Mouse (Mus musculus) kidney, postnatal 0 days (tissue): Measurements from ENCODE around the gene Rnf217. TPM values are rescaled to one million over a fixed set of nuclear protein-coding genes. Genes with fewer than 3 reads are reported as not detected.

Source experiments
- ATAC-seq: fragments of 200-750 bp; cut with Nextera tagmentation; replicated peaks from 2 replicates; pipeline ENCODE4 v1.8.0; 2017; ENCODE audit warnings: low read depth, moderate number of reproducible peaks, moderate TSS enrichment, moderate library complexity; ENCODE audit not compliant: low FRiP score
- DNase-seq: peaks from one replicate; pipeline ENCODE4 v3.0.0-alpha.2; 2016; ENCODE audit warnings: low spot score
- H3K27ac ChIP-seq: fragments of 300-500 bp; sonication (generic); 2 replicates; pipeline ENCODE4 v1.5.1; 2014; ENCODE audit warnings: mild to moderate bottlenecking
- H3K27me3 ChIP-seq: fragments of 300-500 bp; sonication (generic); 2 replicates; pipeline ENCODE4 v1.6.1; 2014; ENCODE audit warnings: low read length, mixed read lengths; ENCODE audit not compliant: insufficient read depth
- H3K36me3 ChIP-seq: fragments of 300-500 bp; sonication (generic); 2 replicates; pipeline ENCODE4 v1.6.1; 2014; ENCODE audit warnings: low read length, mixed read lengths; ENCODE audit not compliant: insufficient read depth
- H3K4me1 ChIP-seq: fragments of 300-500 bp; sonication (generic); replicated peaks from 2 replicates; pipeline ENCODE4 v1.6.1; 2014; ENCODE audit warnings: antibody characterized with exemption, low read length, mixed read lengths; ENCODE audit not compliant: insufficient read depth
- H3K4me2 ChIP-seq: fragments of 300-500 bp; sonication (generic); 2 replicates; pipeline ENCODE4 v1.6.1; 2014; ENCODE audit warnings: mild to moderate bottlenecking, low read length, moderate library complexity, mixed read lengths
- H3K4me3 ChIP-seq: fragments of 300-500 bp; sonication (generic); replicated peaks from 2 replicates; pipeline ENCODE4 v1.5.1; 2014; ENCODE audit warnings: low read depth, low read length
- H3K9ac ChIP-seq: fragments of 300-500 bp; sonication (generic); 2 replicates; pipeline ENCODE4 v1.6.1; 2014; ENCODE audit warnings: low read depth, low read length
- H3K9me3 ChIP-seq: fragments of 300-500 bp; sonication (generic); replicated peaks from 2 replicates; pipeline ENCODE4 v1.6.1; 2016; ENCODE audit warnings: low read length, inconsistent platforms, mixed read lengths
- CTCF ChIP-seq: IDR thresholded peaks from 2 replicates; pipeline ENCODE4 v1.5.1; 2016; ENCODE audit warnings: antibody characterized with exemption, low read depth, mild to moderate bottlenecking, moderate library complexity
- WGBS: fragments of 180-500 bp; shearing (Covaris S2); extraction: QIAGEN DNeasy Blood & Tissue Kit; methylation state at CpG from one replicate; pipeline ENCODE4 v1.1.7; 2014; 5-methylcytosine and 5-hydroxymethylcytosine counted together
- polyA plus RNA-seq: library from polyadenylated mRNA; unstranded; fragments of >200 nt; fragmentation: Nextera tagmentation; extraction: Ambion mirVana; gene quantifications from 2 replicates; pipeline ENCODE4 v1.2.1, GENCODE M21; 2015

The Rnf217 gene
- polyA plus RNA-seq, 1 experiment from 2014 or later: 1.4 TPM

DNA sequence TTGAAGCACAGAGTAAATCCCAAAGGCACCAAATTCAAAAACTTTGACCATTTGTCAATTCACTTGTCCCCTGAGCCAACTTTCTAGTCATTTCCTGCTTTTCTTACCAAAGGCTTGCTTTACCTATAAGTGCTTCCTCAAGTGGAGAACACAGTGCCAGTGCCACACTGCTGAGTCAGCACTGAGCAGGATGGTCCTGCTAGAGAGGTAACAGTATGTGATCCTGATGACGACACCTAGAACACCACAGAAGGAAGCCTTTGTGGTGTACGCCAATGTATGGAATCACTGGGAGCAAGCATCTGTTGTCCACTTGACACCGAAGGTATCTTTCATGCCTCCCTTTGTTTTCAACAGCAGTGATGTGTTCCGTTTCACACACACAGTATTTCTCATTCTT, 90.8 kb downstream of the Rnf217 start:
- 93% methylated on average over 4 of the region's 4 CpGs for WGBS

DNA sequence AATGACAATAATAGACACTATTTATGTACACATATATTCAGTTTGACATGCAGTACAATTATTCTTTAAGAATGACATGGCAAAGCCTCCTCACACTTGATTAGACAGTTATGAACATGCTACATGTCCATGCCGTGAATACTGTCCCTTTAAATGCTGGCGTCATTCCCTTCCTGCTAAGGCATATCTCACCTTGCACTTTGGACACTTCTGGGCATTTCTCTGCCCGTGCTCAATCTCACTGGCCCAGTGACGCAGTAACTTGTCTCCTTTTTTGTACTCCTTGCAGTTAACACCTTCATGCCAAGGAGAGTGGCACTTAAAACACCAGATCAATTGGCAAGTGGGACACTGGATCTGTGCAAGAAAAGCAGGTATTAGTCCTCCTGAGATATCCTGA, 91.8 kb downstream of the Rnf217 start:
- no peak overlapping the region for H3K27ac ChIP-seq
- DNase-seq: no peak
- H3K36me3 ChIP-seq: no peaks in the 10 kb centered on the region
- H3K4me2 ChIP-seq: no peak overlapping the region
- no peak overlapping the region for H3K4me3 ChIP-seq
- no peak; the same call in 1 of the 2 replicates for ATAC-seq
- no peak for TF ChIP-seq CTCF
- no peaks in the 10 kb centered on the region for H3K9me3 ChIP-seq
- no peaks in the 10 kb centered on the region for H3K4me1 ChIP-seq
- no peaks in the 10 kb centered on the region for H3K27me3 ChIP-seq
- H3K9ac ChIP-seq: no peak overlapping the region
- WGBS: 64% methylated on average over 4 of the region's 4 CpGs

More for the DNA sequence above, 90.8 kb downstream of the Rnf217 start:
- DNase-seq (no peak), ATAC-seq (no peak)
- Histone ChIP-seq H3K36me3 (no peaks in the 10 kb centered on the region), H3K4me3 (no peak overlapping the region), H3K4me2 (no peak overlapping the region), H3K9me3 (no peaks in the 10 kb centered on the region), H3K4me1 (no peaks in the 10 kb centered on the region), H3K27me3 (no peaks in the 10 kb centered on the region), H3K27ac (no peak overlapping the region), H3K9ac (no peak overlapping the region)
- TF ChIP-seq CTCF: no peak

DNA sequence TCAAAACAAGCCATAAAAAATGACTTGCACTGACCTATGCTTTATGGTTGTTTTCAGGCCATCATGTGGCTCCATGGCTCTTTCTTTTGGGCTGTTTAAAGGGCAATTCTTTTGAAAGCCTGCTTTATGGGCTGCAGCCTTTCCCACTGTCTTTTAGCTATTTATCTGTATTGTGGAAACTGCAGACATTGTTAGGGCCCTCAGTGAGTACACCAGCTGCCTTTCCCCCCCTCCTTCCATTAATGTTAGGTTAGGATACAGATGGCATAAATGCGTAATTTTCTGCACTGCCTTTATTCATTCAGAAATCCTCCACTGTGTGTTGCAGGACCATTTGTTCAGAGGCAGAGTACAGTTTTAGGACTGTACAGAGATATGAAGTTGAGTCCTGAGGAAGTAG, 93.1 kb downstream of the Rnf217 start:
- ATAC-seq (no peak), DNase-seq (peak; percentile 40)
- Histone ChIP-seq H3K4me2 (no peak overlapping the region), H3K4me1 (no peaks in the 10 kb centered on the region), H3K36me3 (no peaks in the 10 kb centered on the region), H3K4me3 (no peak overlapping the region), H3K27me3 (no peaks in the 10 kb centered on the region), H3K9ac (no peak overlapping the region), H3K9me3 (no peaks in the 10 kb centered on the region), H3K27ac (no peak overlapping the region)
- no peak for TF ChIP-seq CTCF
- 68% methylated on average over 1 of the region's 1 CpGs for WGBS

DNA sequence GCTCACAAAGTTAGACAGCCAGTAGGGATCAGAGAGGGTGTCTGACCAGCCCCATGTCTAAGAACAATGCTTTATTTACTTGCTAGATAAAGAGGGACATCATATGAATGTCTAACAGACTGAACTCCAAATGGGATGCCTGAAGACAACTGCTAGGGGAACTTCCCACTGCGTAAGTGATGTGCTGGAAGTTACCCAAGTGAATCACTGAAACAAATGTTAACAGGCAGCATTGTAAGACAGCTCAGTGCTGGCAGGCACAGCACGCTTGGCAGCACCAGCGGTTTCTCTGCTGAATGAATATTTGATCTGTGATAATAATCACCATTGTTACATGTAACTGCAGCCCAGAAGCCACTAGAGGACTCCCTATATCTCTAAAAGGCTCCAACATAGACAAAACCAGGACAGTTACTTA, 104.8 kb downstream of the Rnf217 start:
- Histone ChIP-seq H3K4me1 (no peaks in the 10 kb centered on the region), H3K9me3 (no peaks in the 10 kb centered on the region), H3K36me3 (0 out of 2 replicates have a peak, but pooled peaks cover 9% of the 10 kb centered on the region), H3K4me3 (no peak overlapping the region), H3K9ac (no peak overlapping the region), H3K27me3 (no peaks in the 10 kb centered on the region), H3K27ac (no peak overlapping the region), H3K4me2 (no peak overlapping the region)
- ATAC-seq (no peak), DNase-seq (no peak)
- WGBS: 75% methylated on average over 3 of the region's 3 CpGs
- TF ChIP-seq CTCF: peak; percentile 28; the same call in 1 of the 2 replicates

DNA sequence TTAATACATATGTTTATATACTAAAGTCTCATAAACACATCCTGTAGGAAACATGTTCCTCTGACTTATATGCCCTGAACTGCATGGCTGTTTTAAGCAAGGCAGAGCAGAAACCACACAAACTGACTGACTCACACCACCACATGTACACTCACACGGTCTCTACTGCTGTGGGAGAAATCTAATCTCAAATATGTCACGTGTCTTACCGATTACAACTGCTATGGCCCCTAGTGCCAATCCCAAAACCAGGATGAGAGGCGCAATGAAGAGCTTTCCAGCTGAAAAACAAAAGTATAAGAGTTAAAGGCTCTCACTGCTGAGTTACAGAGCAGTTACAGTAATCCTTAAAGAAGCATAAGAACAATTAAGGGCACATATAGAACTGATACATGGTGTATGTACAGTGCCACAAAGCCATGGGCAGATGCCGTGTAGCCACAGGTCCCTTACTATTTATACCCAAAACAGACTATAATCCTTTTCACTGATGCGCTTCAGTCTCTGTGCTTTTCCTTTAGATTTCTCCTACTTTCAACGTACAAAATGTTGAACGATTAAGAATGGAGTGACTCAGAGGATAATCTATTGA, 105.3 kb downstream of the Rnf217 start:
- H3K27ac ChIP-seq: no peak overlapping the region
- H3K9me3 ChIP-seq: no peaks in the 10 kb centered on the region
- 0 out of 2 replicates have a peak, but pooled peaks cover 9% of the 10 kb centered on the region for H3K36me3 ChIP-seq
- DNase-seq: no peak
- H3K4me1 ChIP-seq: no peaks in the 10 kb centered on the region
- WGBS: 94% methylated on average over 8 of the region's 8 CpGs
- H3K9ac ChIP-seq: no peak overlapping the region
- no peak overlapping the region for H3K4me2 ChIP-seq
- ATAC-seq: no peak
- H3K27me3 ChIP-seq: no peaks in the 10 kb centered on the region
- no peak overlapping the region for H3K4me3 ChIP-seq
- TF ChIP-seq CTCF: no peak

DNA sequence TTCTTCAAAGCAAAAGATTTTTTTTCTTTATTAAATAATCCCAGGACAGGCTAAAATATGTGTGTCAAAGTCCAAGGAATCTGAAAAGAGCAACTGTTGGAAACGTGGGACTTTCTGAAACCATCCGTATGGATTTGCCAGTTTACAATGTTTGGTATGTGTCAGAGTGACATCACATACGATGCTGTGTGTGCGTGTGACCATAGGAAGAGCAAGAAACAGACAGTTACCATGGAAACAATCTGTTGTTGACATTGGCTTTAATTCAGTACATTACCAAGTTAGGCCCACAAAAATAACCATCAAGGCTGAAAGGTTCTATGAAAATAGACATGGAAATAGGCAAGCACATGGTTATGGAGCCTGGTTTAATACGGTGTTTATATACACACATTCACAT, 107.3 kb downstream of the Rnf217 start:
- Histone ChIP-seq H3K27me3 (no peaks in the 10 kb centered on the region), H3K4me1 (no peaks in the 10 kb centered on the region), H3K9me3 (no peaks in the 10 kb centered on the region), H3K4me3 (no peak overlapping the region), H3K27ac (no peak overlapping the region), H3K36me3 (0 out of 2 replicates have a peak, but pooled peaks cover 9% of the 10 kb centered on the region), H3K4me2 (no peak overlapping the region), H3K9ac (no peak overlapping the region)
- TF ChIP-seq CTCF: no peak
- ATAC-seq (no peak), DNase-seq (no peak)
- WGBS: 68% methylated on average over 5 of the region's 5 CpGs

DNA sequence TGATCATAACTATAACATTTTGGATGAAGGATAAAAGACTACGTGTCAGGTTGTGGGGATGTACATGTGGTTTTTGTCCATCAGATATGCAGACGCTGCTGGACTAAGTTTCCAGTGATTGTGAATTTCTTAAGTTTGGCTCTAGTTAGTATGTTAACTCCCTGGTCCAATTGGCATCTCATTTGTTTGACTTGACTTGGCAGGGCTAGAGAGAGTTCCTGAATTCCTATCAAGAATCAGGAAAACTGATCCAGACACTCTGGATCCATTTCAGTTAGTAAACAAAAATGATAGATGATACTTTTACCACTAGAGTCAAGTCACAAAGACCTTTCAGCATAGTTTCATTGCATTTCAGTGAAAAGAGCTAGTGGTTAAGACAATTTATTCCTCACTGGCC, 112.1 kb downstream of the Rnf217 start:
- WGBS: 84% methylated on average over 2 of the region's 2 CpGs
- no peak for DNase-seq
- Histone ChIP-seq H3K4me1 (no peaks in the 10 kb centered on the region), H3K4me3 (no peak overlapping the region), H3K4me2 (no peak overlapping the region), H3K9ac (no peak overlapping the region), H3K27me3 (no peaks in the 10 kb centered on the region), H3K36me3 (0 out of 2 replicates have a peak, but pooled peaks cover 2% of the 10 kb centered on the region), H3K9me3 (no peaks in the 10 kb centered on the region), H3K27ac (no peak overlapping the region)
- ATAC-seq: no peak
- TF ChIP-seq CTCF: no peak
